Mouse (Mus musculus) cortical plate, adult 2 months (tissue): ENCODE measurements around the gene Kiss1r. TPM values are rescaled to one million over a fixed set of nuclear protein-coding genes. Genes with fewer than 3 reads are reported as not detected.
"Not testable (repeated sequence)": the region's sequence is repeated elsewhere in the genome, so short reads cannot be mapped to it uniquely, and the experiment has no call there.

Experiments used
- H3K27ac ChIP-seq: fragments of 200-500 bp; 2 replicates; pipeline ENCODE4 v1.5.1; 2012; ENCODE audit warnings: low read length, control low read depth, inconsistent platforms; ENCODE audit not compliant: insufficient read depth
- H3K4me1 ChIP-seq: fragments of 200-500 bp; 2 replicates; pipeline ENCODE4 v1.6.1; 2011; ENCODE audit warnings: low read length; ENCODE audit not compliant: control insufficient read depth, insufficient read depth
- H3K4me3 ChIP-seq: fragments of 200-500 bp; 2 replicates; pipeline ENCODE4 v1.5.1; 2011; ENCODE audit warnings: mild to moderate bottlenecking, low read length, control low read depth; ENCODE audit not compliant: insufficient read depth
- CTCF ChIP-seq: fragments of 200-500 bp; IDR thresholded peaks from 2 replicates; pipeline ENCODE4 v1.5.1; 2011; ENCODE audit warnings: mild to moderate bottlenecking, control low read depth, low read length; ENCODE audit not compliant: insufficient read depth; ENCODE audit errors: extremely low read depth
- POLR2A ChIP-seq: fragments of 200-500 bp; IDR thresholded peaks from 2 replicates; pipeline ENCODE4 v1.6.1; 2011; ENCODE audit warnings: mild to moderate bottlenecking, low read length, control low read depth; ENCODE audit not compliant: insufficient read depth; ENCODE audit errors: extremely low read depth
- polyA plus RNA-seq: library from polyadenylated mRNA; depleted of rRNA; stranded (reverse); fragments of >200 nt; gene quantifications from 2 replicates; pipeline ENCODE4 v1.2.3, GENCODE M21; 2012

Gene Kiss1r
- polyA plus RNA-seq, 1 experiment: 12.5 TPM

DNA sequence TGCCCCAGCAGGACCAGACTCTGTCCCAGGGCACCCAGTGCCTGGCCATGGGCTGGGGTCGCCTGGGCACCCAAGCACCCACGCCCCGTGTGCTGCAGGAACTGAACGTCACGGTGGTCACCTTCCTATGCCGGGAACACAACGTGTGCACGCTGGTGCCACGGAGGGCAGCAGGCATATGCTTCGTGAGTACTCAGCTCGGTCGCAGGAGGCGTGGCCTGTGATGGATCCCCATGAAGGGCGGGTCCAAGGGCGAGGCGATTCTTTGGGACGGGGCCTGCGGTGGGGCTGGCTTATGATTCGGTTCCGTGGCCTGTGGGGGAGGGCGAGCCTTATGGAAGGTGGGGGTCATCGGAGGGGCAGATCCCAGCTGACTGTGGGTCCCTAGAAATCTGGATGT, 34.8 kb upstream of the Kiss1r start:
- no peak for TF ChIP-seq CTCF
- no peak for TF ChIP-seq POLR2A
- Histone ChIP-seq H3K4me1 (no peaks in the 10 kb centered on the region), H3K4me3 (no peak overlapping the region), H3K27ac (no peak overlapping the region)

DNA sequence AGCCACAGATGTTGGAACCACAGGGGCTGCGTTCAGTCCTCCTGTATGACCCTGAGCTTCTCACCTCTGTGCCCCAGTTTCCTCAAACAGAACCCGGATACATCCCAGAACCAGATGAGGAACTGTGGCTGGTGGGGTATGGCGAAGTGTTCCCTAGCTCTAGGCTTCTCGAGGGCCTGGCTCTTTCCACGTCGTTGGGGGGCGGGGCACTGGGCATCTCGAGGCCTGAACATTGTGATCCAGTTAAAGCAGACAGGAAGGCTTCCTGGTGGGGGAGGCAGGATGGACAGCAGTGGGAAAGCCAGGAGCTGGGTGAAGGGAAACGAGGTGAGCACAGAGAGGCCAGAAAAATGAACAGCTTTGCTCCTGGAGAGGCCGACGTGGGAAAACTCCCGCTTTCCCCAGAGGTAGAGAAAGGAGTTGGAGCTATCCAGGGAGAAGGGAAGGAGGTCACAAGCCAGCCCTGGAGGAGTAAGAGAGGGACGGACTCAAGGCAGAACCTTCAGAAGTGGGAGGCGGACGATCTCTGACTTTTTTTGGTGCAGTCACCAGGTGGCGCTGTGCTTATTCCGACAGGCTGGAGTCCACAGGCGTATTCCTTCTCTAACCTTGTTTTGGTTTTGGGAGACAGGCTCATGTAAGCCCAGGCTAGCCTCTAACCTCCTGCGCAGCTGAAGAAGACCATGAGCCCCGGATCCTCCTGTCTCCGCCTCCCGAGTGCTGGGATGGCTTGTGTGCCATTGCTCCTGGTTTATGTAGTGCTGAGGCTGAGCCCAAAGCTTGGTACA, 33.3 kb upstream of the Kiss1r start:
- H3K4me3 ChIP-seq: no peak overlapping the region
- TF ChIP-seq CTCF (peak; percentile 85), POLR2A (no peak)

DNA sequence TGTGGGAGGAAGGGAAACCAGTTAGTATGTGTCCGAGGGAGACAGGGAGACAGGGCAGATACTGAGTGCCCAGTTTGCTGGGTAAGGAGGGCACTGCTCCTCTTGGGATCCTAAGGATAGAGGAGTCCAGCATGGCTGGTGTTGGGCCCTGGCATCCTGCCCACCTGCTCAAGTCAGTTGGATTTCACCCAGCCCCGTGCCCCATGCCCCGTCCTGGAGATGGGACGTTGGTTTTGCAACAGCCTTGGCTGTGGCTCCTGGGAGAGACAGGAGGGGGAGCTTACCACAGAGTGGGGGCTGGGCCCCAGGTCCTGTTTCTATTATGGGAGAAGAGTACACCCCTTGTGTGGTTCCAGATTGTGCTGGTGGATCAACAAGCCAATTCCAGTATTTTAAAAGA, 32.3 kb upstream of the Kiss1r start:
- H3K4me1 ChIP-seq: no peaks in the 10 kb centered on the region
- H3K4me3 ChIP-seq: no peak overlapping the region
- TF ChIP-seq POLR2A (no peak), CTCF (no peak)
- H3K27ac ChIP-seq: no peak overlapping the region

More for the DNA sequence above, 33.3 kb upstream of the Kiss1r start:
- no peak overlapping the region for H3K27ac ChIP-seq
- no peaks in the 10 kb centered on the region for H3K4me1 ChIP-seq

DNA sequence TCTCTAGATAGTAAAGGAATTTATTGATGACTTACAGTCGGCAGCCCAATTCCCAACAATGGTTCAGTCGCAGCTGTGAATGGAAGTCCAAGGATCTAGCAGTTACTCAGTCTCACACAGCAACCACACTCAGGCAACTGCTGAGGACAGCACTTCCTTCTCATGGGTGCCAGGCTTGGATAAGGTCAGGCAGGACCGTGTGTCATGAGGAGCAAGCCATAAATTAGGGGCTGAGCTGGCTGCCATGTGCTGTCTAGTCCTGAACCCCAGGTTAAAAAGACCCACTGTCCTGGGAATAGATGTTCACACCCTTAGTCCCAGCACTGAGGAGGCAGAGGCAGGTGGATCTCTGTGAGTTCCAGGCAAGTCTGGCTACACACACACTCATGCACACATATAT, 31.8 kb upstream of the Kiss1r start:
- H3K27ac ChIP-seq, H3K4me3 ChIP-seq, H3K4me1 ChIP-seq: not testable (repeated sequence)

DNA sequence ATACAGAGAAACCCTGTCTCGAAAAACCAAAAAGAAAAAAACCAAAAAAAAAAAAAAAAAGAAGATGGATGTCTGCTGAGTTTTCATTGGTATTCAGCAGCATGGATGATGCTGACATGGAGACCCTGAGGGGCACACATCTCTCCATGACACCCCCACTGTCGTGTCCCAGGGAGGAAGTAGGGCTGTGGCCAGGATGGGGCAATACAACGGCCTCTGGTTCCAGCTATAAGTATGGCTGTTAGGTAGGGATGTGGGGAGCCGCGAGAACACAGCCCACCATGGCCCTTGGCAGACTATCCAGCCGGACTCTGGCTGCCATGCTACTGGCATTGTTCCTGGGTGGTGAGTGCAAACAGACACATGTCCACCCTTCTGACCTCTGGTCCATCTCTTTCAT, 30.7 kb upstream of the Kiss1r start, which contains the start of gene Elane:
TSS of gene Elane (plus strand) at position 194 of the 400 bp plus-strand sequence.
- no peak within 1 kb of the TSS for H3K27ac ChIP-seq
- TF ChIP-seq CTCF (no peak), POLR2A (no peak)
- H3K4me3 ChIP-seq: no peak within 1 kb of the TSS
- H3K4me1 ChIP-seq: no peaks in the 10 kb centered on the region

DNA sequence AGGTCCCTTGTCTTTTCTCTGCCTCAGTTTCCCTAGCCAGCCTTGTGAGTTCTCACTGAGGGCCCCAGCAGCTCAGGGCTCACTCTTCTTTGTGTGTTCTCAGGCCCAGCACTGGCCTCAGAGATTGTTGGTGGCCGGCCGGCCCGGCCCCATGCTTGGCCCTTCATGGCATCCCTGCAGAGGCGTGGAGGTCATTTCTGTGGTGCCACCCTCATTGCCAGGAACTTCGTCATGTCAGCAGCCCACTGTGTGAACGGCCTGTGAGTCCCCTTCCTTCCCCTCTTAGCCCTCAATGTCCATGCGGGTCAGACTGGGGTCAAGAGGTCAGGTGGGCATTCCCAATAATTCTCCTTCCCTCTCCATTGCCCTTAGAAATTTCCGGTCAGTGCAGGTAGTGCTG, 30.2 kb upstream of the Kiss1r start:
- H3K27ac ChIP-seq: no peak overlapping the region
- H3K4me3 ChIP-seq: no peak overlapping the region
- no peaks in the 10 kb centered on the region for H3K4me1 ChIP-seq
- no peak for TF ChIP-seq POLR2A

DNA sequence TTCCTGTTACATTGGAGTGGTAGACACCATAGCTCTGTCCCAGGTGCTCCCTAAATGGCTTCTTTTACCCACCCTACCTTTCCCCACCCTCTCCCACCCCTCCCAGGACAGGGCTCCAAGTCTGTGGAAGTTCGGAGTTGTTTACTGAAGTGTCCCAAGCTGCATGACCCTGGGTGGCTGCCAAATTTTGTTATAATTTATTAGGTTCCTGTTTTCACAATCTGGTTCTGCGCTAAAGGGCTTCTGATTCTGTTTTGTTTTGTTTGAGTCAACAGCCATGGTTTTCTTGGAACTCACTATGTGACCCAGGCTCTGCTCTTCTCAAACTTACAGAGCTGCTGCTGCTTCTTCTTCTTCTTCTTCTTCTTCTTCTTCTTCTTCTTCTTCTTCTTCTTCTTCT, 27.4 kb upstream of the Kiss1r start:
- Histone ChIP-seq H3K27ac (no peak overlapping the region), H3K4me1 (no peaks in the 10 kb centered on the region), H3K4me3 (no peak overlapping the region)
- no peak for TF ChIP-seq CTCF
- no peak for TF ChIP-seq POLR2A

DNA sequence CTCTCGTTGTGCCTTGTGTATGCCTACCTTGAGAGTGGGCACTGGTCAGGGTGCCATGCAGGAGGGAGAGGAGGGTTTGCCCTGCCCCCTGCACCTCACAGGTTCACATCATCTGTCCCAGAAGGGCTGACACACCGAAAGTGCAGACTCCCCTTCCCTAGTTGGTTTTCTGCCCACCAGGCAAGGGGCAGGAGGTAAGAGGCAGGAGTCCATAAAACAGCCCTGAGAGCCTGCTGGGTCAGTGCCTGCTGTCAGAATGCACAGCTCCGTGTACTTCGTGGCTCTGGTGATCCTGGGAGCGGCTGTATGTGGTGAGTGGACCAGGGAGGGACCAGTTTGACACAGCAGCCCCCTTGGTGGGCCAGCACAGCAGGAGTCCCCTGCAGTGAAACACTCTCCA, 26.1 kb upstream of the Kiss1r start, which contains the start of gene Cfd:
TSS of gene Cfd (plus strand) at position 184 of the 400 bp plus-strand sequence.
- Histone ChIP-seq H3K4me1 (no peaks in the 10 kb centered on the region), H3K27ac (no peak within 1 kb of the TSS), H3K4me3 (no peak within 1 kb of the TSS)
- TF ChIP-seq POLR2A (no peak), CTCF (no peak)

DNA sequence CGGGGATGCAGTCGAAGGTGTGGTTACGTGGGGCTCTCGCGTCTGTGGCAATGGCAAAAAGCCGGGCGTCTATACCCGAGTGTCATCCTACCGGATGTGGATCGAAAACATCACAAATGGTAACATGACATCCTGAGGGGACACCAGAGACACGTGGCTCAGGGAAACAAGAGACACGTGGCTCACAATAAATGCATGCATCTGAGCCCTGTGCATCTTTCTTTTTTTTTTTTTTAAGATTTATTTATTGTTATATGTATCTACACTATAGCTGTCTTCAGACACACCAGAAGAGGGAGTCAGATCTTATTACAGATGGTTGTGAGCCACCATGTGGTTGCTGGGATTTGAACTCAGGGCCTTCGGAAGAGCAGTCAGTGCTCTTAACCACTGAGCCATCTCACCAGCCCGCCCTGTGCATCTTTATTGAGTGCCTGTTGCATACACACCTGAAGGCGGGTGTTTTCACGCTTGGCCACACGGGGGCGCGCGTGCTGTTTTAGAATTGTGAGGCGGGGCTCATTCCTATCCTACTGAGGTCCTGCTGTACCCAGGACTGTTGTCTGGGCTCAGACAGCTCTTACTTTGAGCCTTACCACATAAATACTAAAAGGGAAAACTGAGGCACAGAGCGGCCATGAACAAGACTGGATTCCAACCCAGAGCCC, 24.2 kb upstream of the Kiss1r start:
- not testable (repeated sequence) for H3K4me1 ChIP-seq, H3K27ac ChIP-seq, H3K4me3 ChIP-seq
- peak; percentile 66 for TF ChIP-seq CTCF

DNA sequence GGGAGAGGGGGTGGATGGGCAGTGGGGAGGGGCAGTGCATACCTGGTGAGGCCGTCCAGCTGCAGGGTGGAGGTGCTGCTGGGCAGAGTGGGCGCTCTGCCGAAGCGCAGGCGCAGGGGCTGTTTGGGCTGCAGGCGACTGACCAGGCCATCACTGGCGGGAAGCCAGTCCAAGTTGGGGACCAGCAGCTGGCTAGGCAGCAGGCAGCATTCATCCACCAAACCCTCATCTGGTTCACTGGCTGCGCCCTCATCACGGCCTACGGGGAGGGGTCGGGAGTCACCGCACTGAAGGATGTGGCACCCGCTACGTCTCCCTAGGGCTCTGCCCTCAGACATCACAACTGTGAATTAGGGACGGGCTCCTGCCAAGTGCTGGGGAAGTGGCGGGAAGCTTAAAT, 20.5 kb upstream of the Kiss1r start:
- Histone ChIP-seq H3K4me3 (no peak overlapping the region), H3K4me1 (no peaks in the 10 kb centered on the region), H3K27ac (no peak overlapping the region)
- no peak for TF ChIP-seq POLR2A
- TF ChIP-seq CTCF: no peak

DNA sequence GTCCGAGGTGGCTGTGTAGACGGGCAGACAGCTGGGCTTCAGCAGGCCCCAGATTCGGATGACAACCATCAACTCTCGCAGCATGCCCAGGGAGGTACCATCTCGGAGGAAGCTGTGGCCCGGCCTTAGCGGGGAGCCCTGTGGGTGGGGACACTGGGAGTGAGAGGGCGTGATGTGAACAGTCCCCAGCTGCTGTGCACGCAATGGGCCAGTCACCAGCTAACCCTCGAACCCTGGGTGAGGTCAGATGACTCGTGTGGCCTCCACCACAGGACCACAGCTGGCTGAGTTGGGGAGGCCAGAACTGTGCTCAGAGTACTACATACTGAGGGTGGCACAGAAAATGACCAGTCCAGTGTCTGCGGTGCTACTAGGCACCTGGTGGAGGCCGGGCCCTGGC, 20.0 kb upstream of the Kiss1r start:
- no peaks in the 10 kb centered on the region for H3K4me1 ChIP-seq
- H3K4me3 ChIP-seq: no peak overlapping the region
- H3K27ac ChIP-seq: no peak overlapping the region
- TF ChIP-seq POLR2A (no peak), CTCF (no peak)
